Mouse (Mus musculus) limb, embryonic 12.5 days (tissue): Measurements from ENCODE around the gene Mtmr6. TPM values are rescaled to one million over a fixed set of nuclear protein-coding genes. Genes with fewer than 3 reads are reported as not detected.

Experiments
- microRNA counts: library from miRNA; unstranded; fragments of <30 nt; microRNA quantifications from one replicate; lab custom pipeline; 2017
- microRNA-seq: library from miRNA; unstranded; fragments of <30 nt; microRNA quantifications from one replicate; pipeline ENCODE4, GENCODE M21; 2017
- polyA plus RNA-seq: library from polyadenylated mRNA; unstranded; fragments of >200 nt; fragmentation: Nextera tagmentation; extraction: Ambion mirVana; gene quantifications from 2 replicates; pipeline ENCODE4 v1.2.1, GENCODE M21; 2016

Mtmr6 gene
- polyA plus RNA-seq, 1 experiment from 2014 or later: 30.7 TPM

MicroRNAs within 50 kb of the gene (microRNA counts, 519-probe panel; counts per million panel counts)
- not detected for microRNA mmu-miR-719 (lab: Ali Mortazavi, UCI)

Small RNAs within 50 kb of the gene (microRNA-seq; reads per million reads assigned to microRNA genes)
- not detected for gene Mir719

Other genes starting within 250 kb of the Mtmr6 start
- 6.0 and 6.7 TPM in 2 replicates for gene Atp8a2, start 68.0 kb upstream of the Mtmr6 start, polyA plus RNA-seq
- not detected in 2 replicates for gene Nupl1, start 13.8 kb upstream of the Mtmr6 start, polyA plus RNA-seq
- 56.1 and 58.8 TPM in 2 replicates for gene Gm49336, start 13.7 kb upstream of the Mtmr6 start, polyA plus RNA-seq
- 3.9 and 4.6 TPM in 2 replicates for gene Amer2, start 108.0 kb downstream of the Mtmr6 start, polyA plus RNA-seq